Mouse (Mus musculus) heart, embryonic 16.5 days (tissue): ENCODE measurements around the gene Tigar. TPM values are rescaled to one million over a fixed set of nuclear protein-coding genes. Genes with fewer than 3 reads are reported as not detected.

ENCODE experiments used
- ATAC-seq: fragments of 200-750 bp; cut with Nextera tagmentation; replicated peaks from 2 replicates; pipeline ENCODE4 v1.8.0; 2017; ENCODE audit warnings: moderate number of reproducible peaks; ENCODE audit not compliant: insufficient read depth, low FRiP score; ENCODE audit errors: extremely low read depth
- H3K27ac ChIP-seq: fragments of 300-500 bp; sonication (generic); 2 replicates; pipeline ENCODE4 v1.5.1; 2014; ENCODE audit warnings: mild to moderate bottlenecking, low read length, control low read depth, moderate library complexity
- H3K27me3 ChIP-seq: fragments of 300-500 bp; sonication (generic); 2 replicates; pipeline ENCODE4 v1.6.1; 2014; ENCODE audit warnings: low read length, mixed read lengths; ENCODE audit not compliant: control insufficient read depth, insufficient read depth
- H3K36me3 ChIP-seq: fragments of 300-500 bp; sonication (generic); 2 replicates; pipeline ENCODE4 v1.6.1; 2014; ENCODE audit not compliant: control insufficient read depth, insufficient read depth
- H3K4me1 ChIP-seq: fragments of 300-500 bp; sonication (generic); 2 replicates; pipeline ENCODE4 v1.6.1; 2014; ENCODE audit warnings: low read length, mixed read lengths; ENCODE audit not compliant: control insufficient read depth, insufficient read depth
- H3K4me2 ChIP-seq: fragments of 300-500 bp; sonication (generic); 2 replicates; pipeline ENCODE4 v1.6.1; 2014; ENCODE audit warnings: low read depth, mild to moderate bottlenecking, control low read depth, low read length
- H3K4me3 ChIP-seq: fragments of 300-500 bp; sonication (generic); 2 replicates; pipeline ENCODE4 v1.5.1; 2014; ENCODE audit warnings: mild to moderate bottlenecking, control low read depth, low read length
- H3K9ac ChIP-seq: fragments of 300-500 bp; sonication (generic); 2 replicates; pipeline ENCODE4 v1.6.1; 2014; ENCODE audit warnings: low read length, control low read depth
- H3K9me3 ChIP-seq: fragments of 300-500 bp; sonication (generic); replicated peaks from 2 replicates; pipeline ENCODE4 v1.6.1; 2016; ENCODE audit warnings: low read length; ENCODE audit not compliant: control insufficient read depth
- WGBS: fragments of 180-500 bp; shearing (Covaris S2); extraction: QIAGEN DNeasy Blood & Tissue Kit; methylation state at CpG from one replicate; pipeline ENCODE4 v1.1.7; 2014; 5-methylcytosine and 5-hydroxymethylcytosine counted together
- polyA plus RNA-seq: library from polyadenylated mRNA; unstranded; fragments of >200 nt; fragmentation: Nextera tagmentation; extraction: Ambion mirVana; gene quantifications from 2 replicates; pipeline ENCODE4 v1.2.1, GENCODE M21; 2015

Gene Tigar
- polyA plus RNA-seq, 1 experiment from 2014 or later: 7.7 TPM

DNA sequence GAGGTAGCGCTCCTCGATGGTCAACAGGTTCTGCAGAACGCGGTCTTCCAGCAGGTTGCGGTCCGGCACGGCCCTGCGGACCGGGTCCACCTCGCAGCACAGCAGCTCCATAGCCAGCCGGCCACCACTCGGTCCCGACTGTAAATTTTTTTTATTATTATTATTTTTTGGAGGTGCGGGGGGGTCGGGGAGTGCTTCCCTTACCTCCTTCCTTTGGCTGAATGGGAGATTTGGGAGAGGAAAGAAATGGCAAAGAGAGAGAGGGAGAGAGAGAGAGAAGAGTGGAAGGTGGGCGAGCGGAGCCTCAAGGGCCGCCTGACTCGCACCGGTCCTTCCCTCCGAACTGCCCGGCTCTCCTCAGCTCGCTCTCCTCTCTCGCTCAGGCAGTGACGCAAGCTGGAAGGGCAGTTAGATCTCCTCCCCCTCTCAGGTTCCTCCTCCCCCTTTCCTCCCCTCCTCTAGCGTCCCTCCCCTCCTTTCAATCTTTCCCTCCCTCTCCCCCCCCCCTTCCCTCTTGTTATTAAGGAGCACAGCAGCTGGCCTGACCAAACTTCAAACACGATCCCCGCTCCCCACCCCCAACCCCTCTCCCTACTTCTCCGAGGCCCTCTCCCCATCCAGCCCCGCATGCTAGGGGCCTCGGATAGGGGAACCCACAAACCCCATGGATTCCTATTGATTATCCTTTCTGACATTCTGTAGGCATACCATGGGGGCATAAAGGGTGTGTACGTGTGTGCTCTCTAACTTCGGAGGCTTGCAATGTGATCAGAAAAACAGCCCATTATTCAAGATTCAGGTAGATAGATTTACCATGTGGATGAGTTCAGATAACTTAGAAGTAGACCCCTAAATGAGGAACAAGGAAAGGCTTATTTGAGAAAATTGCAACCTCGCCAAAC, 41.6 kb upstream of the Tigar start:
- H3K4me1 ChIP-seq: peaks cover 55% of the 10 kb centered on the region
- under 1% methylated on average over 34 of the region's 34 CpGs for WGBS

DNA sequence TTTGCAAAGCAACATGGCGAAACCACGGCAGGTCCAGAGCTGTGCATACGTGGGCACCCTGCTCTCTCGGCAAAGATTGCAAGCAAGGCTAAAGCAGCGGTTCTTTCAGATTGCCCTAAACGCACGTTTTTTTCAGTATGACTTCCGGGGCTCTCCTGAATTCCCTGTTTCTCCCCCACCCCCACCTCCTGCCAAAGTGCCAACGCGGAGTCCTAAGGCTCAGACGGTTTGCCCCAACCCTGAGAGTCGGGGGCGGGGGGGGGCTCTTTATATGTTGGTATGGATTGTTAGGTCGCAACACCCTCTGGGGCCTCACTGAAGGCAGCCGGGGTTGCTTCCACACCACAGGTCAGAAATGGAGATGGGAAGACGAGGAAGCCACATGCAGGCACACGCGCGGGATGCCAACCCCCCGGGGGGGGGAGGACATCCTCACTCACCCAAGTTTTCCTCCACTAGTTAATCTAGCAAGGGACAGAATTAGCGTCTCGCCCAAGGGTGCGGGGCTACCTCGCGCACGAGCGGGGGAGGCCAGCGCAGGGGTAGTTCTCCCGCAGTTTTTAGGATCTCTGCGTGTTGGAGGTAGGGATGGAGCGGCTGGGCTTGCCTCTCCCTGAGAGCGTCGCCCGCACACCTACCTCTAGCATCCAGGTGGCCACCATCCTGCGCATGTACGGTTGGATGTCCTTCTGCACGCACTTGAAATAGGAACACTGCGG, 40.7 kb upstream of the Tigar start:
- Histone ChIP-seq H3K36me3 (peaks cover 9% of the 10 kb centered on the region), H3K27me3 (no peaks in the 10 kb centered on the region; the same call in 1 of the 2 replicates), H3K9ac (peak overlapping the region; percentile 92), H3K4me3 (peak overlapping the region; percentile 75), H3K9me3 (no peaks in the 10 kb centered on the region), H3K4me1 (peaks cover 53% of the 10 kb centered on the region), H3K27ac (peak overlapping the region; percentile 84), H3K4me2 (peak overlapping the region; percentile 84)
- ATAC-seq: no peak
- WGBS: 0% methylated on average over 38 of the region's 38 CpGs

More for the DNA sequence above, 41.6 kb upstream of the Tigar start:
- Histone ChIP-seq H3K4me3 (peak overlapping the region; percentile 75), H3K27me3 (no peaks in the 10 kb centered on the region; the same call in 1 of the 2 replicates), H3K36me3 (peaks cover 5% of the 10 kb centered on the region), H3K4me2 (peak overlapping the region; percentile 84), H3K9ac (peak overlapping the region; percentile 92), H3K9me3 (no peaks in the 10 kb centered on the region), H3K27ac (peak overlapping the region; percentile 84)
- ATAC-seq: peak; percentile 58

- peaks cover 49% of the 10 kb centered on the region for H3K4me1 ChIP-seq
- H3K27me3 ChIP-seq: no peaks in the 10 kb centered on the region; the same call in 1 of the 2 replicates
- under 1% methylated on average over 30 of the region's 30 CpGs for WGBS
- ATAC-seq: no peak
- peak overlapping the region; percentile 84 for H3K27ac ChIP-seq
- H3K9me3 ChIP-seq: no peaks in the 10 kb centered on the region
- peak overlapping the region; percentile 92 for H3K9ac ChIP-seq
- peaks cover 15% of the 10 kb centered on the region for H3K36me3 ChIP-seq
- H3K4me2 ChIP-seq: peak overlapping the region; percentile 84
- peak overlapping the region; percentile 75 for H3K4me3 ChIP-seq
Observed at GRCm38 (mm10) chr6:127149303-127149943, 40.1 kb upstream of the Tigar start.

DNA sequence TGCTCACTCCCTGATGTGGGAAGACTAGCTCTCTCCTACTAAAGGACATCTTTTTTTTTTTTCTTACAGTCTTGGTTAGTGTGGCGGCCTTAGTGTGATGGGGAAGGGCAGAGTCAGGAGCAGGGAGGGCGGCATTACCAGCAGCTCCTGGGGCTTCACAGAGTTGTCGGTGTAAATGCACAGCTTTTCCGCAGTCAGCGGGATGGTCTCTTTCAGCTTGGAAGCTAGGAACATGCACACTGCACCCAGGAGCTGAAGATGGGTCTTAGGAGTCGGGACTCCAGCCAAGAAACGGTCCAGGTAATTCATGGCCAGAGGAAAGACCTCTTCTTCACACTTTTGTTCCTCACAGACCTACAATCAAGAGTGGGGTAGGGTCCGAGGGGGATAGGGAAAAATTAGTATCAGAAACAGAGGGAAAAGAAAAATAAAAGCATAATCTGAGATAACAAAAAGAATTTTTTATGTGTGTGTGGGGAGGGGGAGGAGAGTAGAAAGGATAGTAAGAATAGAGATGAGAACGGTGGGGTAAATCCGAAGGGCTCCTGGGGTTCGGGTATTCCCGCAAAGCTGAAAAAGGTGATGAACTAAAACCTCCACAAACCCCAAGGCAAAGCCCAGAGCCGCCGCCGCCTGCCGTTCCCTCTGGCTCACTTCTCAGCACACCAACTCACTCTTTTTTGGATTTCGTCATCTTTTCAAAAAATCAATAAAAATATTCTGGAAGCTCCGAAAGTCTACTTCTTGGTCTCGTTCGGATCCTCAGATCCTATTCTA, 39.4 kb upstream of the Tigar start:
- Histone ChIP-seq H3K4me2 (peak overlapping the region; percentile 84), H3K27me3 (no peaks in the 10 kb centered on the region; the same call in 1 of the 2 replicates), H3K27ac (peak overlapping the region; percentile 84), H3K9me3 (no peaks in the 10 kb centered on the region), H3K9ac (peak overlapping the region; percentile 92), H3K36me3 (peaks cover 21% of the 10 kb centered on the region), H3K4me1 (peaks cover 42% of the 10 kb centered on the region), H3K4me3 (peak overlapping the region; percentile 75)
- WGBS: 8% methylated on average over 20 of the region's 20 CpGs
- ATAC-seq: no peak

- no peak overlapping the region for H3K9ac ChIP-seq
- H3K9me3 ChIP-seq: no peaks in the 10 kb centered on the region
- H3K36me3 ChIP-seq: peaks cover 21% of the 10 kb centered on the region
- H3K4me3 ChIP-seq: no peak overlapping the region
- no peak overlapping the region for H3K27ac ChIP-seq
- H3K4me1 ChIP-seq: peaks cover 34% of the 10 kb centered on the region
- H3K27me3 ChIP-seq: no peaks in the 10 kb centered on the region
- 0% methylated on average over 4 of the region's 4 CpGs for WGBS
- peak overlapping the region; percentile 32; the same call in 1 of the 2 replicates for H3K4me2 ChIP-seq
- ATAC-seq: peak; percentile 17
Observed at GRCm38 (mm10) chr6:127147665-127148064, 38.3 kb upstream of the Tigar start.

DNA sequence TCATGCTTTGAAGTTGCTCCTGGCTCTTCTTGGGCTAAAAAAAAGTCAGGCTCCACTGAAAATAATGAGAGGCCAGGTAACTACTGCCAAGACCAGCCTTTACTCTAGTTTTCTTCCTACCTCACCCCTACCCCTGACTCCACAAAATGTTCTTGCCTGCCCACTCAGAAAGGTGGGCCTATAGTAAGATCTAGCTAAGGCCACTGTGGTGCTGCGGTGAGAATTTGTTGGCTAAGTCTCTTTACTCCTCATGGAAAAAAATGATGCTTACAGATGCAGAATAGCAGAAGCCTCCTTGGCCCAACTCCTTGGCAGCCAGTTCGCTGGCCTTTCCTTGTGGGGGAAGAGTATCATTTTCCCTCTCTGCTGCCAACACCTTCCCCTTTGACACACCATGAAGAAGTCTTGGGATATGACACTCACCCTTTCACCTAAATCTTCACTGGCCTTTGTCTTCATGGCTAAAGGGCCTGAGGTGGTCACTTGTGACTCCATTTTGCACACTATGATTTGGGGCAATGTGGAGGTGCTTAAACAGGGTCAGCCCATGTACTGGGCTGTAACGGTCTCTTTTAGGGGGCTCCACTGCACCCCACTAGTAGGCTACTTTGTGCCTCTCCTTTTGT, 37.1 kb upstream of the Tigar start:
- Histone ChIP-seq H3K27me3 (no peaks in the 10 kb centered on the region), H3K36me3 (peaks cover 26% of the 10 kb centered on the region), H3K4me1 (peaks cover 28% of the 10 kb centered on the region), H3K4me2 (no peak overlapping the region), H3K9ac (no peak overlapping the region), H3K4me3 (no peak overlapping the region), H3K27ac (no peak overlapping the region), H3K9me3 (no peaks in the 10 kb centered on the region)
- ATAC-seq: no peak
- 80% methylated on average over 3 of the region's 3 CpGs for WGBS

DNA sequence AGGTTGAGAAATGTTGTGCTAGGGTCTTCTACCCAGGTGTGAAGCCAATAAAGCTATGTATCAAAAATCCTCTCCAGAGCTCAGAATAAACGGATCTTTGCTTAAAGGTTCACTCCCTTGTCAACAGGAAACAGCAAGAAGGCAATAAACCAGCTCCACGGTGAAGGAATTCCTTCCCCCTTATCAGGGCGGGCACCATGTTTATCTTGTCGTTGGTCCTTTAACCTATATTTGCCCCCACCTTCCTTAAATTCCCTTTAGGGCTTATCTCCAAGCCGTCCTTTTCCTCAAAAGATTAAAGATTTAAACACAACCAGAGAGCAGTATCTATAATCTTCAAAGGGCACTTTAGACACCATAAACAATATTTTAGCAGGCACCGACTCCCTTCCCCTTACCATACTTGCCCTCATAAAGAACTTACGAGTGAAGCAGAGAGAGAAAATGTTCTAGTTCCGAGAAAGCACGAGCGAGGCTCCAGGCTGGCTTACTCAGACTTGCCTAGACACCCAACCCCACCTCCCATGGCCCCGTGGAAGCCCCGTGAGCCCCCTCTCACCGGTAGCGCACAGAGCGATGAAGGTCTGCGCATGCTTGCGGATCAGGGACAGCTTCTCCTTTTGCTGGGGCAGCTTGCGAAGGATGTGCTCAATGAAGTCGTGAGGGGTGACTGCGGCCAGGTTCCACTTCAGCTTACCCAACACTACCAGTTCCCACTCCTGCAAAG, 36.3 kb upstream of the Tigar start:
- Histone ChIP-seq H3K4me3 (no peak overlapping the region), H3K27me3 (no peaks in the 10 kb centered on the region), H3K9ac (0 out of 2 replicates have a peak overlapping the region, but pooled peaks have one; percentile 7), H3K36me3 (peaks cover 32% of the 10 kb centered on the region), H3K9me3 (no peaks in the 10 kb centered on the region), H3K27ac (no peak overlapping the region), H3K4me2 (no peak overlapping the region), H3K4me1 (peaks cover 23% of the 10 kb centered on the region)
- 50% methylated on average over 20 of the region's 20 CpGs for WGBS
- ATAC-seq: no peak
